Mouse (Mus musculus) thymus, postnatal 14 days (tissue): ENCODE results near the gene Setdb2.

Experiments used
- DNase-seq: peaks from one replicate; pipeline ENCODE4 v3.0.0; 2021

Setdb2 gene

GRCm38 (mm10) chr14:59366386-59367105 is 74.1 kb downstream of the Setdb2 start:
- no peak for DNase-seq

GRCm38 (mm10) chr14:59365244-59365644 is 75.4 kb downstream of the Setdb2 start, which contains the start of gene Phf11d:
Gene Phf11d, minus strand, starts transcription at chr14:59365470.
- no peak for DNase-seq
